Mouse (Mus musculus): ENCODE results near the gene Itgb5.

Gene Itgb5

DNA sequence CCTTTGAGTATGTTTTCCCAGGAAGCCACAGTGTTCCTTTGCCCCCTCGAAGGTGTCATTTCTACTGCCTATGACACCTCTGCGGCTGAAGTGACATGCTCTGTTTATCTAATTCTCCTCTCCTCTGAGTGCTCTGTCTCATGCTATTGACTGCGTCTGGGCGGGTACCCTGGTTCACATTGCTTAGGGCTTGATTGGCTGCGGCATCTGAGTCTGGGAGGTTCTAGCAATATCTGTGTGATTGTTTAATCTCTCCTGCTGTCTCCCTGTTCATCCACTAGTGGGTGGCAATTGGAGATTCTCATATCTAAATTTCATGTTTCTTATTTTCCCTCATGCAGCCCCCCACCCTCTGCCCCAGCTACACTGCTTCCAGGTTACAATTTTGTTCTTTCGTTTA lies 49.6 kb downstream of the Itgb5 start:
- no peak for DNase-seq

- no peak for DNase-seq
These were observed 50.1 kb downstream of the Itgb5 start for GRCm38 (mm10) chr16:33879556-33879955.

DNA sequence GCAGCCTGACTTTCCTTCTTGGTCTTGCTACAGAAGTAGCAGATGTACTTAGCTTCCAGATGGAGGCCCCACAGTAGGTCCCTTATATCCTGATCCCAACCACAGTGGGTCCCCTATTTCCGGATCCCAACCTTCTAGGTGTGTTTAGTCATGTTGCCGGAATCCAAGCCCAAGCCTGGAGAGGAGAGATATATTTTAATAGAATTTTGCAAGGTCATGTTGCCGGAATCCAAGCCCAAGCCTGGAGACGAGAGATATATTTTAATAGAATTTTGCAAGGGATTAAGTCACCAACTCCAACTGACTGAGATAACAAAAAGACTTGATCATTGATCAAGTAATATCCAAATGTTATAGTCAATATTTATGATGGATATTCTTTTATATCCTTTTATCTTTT lies 51.3 kb downstream of the Itgb5 start:
- no peak for DNase-seq

DNA sequence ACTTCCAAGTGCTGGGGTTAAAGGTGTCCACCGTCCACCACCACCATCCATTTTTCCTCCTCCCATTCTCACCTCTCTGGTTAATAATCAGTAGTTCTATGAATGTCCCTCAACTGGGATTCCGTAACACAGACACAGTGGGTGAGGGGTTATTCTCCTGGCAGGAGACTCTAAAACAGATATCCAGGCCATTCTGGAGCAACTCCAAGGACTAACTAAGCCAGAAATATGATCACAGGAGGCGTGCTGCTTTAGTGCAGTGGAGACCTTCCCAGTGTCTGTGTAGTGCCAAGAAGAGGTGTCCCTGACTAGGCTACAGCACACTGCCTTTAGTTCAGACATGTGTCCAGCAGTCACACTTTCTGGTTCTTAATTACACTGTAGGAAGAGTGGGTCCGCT lies 53.1 kb downstream of the Itgb5 start:
- DNase-seq, result peak; percentile 38

DNA sequence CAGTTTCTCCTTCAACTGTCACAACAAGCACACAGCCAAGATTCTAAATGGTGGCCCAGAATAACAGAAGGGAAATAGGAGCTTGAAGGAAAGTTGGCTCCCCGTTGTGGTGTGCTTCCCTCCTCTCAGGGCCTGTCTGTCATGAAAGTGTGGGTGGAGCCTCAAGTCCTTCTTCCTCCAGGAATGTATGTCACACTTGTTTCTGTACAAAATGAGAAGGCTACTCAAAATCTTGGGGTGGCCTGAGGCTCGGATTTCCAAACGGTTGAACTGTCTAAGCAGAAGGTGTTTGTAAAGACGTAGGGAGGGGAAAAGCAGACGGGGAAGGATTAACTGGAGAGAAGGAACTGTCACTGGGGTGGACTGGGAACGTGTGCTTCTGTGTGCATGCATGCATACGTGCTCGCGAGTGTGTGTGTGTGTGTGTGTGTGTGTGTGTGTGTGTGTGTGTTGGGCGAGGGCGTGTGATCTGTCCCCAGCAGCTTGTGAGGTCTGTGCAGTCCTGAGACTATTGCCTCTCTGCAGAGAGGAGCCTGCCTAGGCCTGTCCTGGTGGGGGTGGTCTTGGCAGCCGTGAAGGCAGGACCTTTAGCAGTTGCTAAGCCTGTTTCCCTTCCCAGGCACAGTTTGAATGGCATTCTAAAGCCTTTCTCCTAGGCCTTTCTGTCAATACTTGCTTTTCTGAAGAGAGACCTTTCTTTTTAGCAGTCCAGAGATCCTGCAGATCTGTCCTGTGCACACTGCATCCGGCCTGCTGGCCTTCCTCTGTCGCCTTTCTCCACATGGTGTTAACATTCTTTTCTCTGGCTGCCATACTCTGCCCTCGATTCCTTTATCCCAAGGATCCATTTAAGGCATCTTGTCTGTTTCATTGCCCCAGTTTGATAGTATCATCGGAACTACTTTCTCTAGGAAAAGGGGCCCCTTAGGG lies 53.8 kb downstream of the Itgb5 start:
- DNase-seq, result no peak

- no peak for DNase-seq
These were observed 54.7 kb downstream of the Itgb5 start for GRCm38 (mm10) chr16:33884201-33884600.

GRCm38 (mm10) chr16:33885021-33885471 lies 55.6 kb downstream of the Itgb5 start:
- DNase-seq, result peak; percentile 48

- no peak for DNase-seq
These were observed 56.3 kb downstream of the Itgb5 start for GRCm38 (mm10) chr16:33885671-33886328.

DNA sequence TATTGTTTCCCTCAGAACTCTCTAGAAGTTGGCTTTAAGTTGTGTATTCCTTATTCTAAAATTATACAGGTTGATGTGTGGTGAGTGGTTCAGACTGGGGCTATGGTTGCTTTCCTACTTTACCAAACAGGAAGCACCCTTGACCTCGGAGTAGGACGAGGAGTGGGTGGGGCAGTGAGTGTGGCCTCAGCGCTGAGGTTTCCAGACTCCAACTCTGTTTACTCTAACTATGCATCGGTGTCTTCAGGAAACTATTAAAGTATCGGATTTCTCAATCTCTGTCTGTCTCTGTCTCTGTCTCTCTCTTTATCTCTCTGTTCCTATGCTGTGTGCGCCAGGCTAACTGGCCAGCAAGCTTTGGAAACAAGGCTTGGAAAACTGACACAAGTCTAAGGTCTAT lies 57.2 kb downstream of the Itgb5 start:
- DNase-seq, result peak; percentile 68

DNA sequence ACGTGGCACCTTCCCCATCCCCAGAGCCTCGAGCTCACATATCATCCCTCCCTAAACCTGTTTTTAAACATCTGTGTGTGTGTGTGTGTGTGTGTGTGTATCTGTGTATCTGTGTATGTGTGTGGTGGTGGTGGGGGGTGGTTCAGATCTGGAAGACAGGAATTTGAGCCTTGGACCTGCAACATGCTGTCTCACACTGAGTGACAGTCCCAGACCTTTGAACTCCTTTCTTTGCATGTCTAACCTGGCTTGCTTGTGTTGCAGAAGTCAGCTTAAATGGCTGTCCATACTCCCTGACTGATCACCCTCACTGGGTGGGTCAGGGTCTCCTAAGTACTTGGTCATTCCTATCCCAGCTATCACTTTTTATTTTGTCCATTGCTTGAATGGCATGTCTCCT lies 58.5 kb downstream of the Itgb5 start:
- DNase-seq, result no peak

GRCm38 (mm10) chr16:33889000-33889607 lies 59.6 kb downstream of the Itgb5 start:
- no peak for DNase-seq

- DNase-seq, result no peak
These were observed 61.6 kb downstream of the Itgb5 start for GRCm38 (mm10) chr16:33891099-33891498.

DNA sequence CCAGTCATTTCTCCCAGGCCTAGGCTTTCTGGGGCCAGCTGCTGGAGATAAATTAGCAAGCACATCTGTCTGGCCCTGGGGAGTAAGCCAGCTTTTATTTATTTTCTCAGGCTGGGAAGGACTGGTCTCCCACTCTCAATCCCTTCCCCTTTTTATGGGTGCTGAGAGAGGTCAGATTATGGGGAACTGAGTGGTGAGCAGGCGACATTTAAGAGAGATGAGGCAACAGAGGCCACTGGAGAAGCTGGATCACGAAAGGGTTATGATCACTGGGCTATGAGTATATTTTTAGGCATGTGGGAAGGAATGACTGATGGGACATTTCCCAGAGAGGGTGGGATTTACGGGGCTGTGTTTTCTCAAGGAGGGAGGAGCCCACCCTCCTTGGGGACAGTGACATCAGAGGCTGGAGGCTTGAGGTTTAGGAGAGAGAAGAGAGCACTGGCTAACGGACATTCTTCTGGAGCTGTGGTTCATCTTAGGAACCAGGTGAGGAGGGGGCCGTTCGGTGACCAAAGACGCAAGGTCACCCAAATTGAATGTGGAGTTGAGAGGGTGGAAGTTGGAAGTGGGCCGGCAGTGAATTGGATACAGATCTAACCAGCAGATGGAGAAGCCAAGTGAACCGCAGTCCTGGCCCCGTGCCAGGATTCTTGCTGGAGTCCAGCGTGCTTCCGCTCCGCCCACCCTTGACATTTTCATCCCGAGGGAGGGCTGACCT lies 62.3 kb downstream of the Itgb5 start:
- peak; percentile 94 for DNase-seq

- DNase-seq, result peak; percentile 72
These were observed 63.1 kb downstream of the Itgb5 start for GRCm38 (mm10) chr16:33892539-33892938.

DNA sequence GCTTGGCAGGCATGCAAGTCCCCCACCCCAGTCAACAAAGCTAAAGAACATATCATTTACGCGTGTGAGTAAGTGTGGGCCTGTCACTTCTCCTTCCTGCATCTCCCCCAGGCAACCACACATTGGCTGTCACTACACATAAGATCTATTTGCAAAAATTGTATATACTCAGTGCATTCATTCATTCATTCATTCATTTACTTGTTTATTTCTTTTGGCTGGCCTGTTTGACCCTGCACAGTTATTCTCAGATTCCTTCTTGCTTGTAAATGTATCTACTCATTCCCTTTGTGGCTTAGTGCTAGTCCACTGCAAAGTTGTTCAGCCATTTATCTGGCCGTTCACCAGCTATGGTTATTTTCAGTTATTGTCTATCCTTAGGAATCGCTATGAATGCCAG lies 64.3 kb downstream of the Itgb5 start:
- no peak for DNase-seq

DNA sequence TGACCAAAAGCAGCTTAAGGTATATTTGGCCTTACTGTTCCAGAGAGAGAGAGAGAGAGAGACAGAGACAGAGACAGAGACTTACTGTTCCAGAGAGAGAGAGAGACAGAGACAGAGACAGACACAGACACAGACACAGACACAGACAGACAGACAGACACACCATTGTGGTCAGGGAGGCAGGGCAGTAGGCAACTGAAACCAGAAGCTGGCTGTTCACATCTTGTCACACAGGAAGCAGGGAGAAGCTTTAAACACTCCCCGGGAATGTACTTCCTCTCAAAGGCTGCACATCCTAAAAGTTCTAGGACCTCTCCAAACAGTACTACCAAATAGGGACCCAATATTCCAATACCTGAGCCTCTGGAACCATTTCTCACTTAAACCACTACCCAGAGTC lies 65.0 kb downstream of the Itgb5 start:
- DNase-seq, result peak; percentile 38

DNA sequence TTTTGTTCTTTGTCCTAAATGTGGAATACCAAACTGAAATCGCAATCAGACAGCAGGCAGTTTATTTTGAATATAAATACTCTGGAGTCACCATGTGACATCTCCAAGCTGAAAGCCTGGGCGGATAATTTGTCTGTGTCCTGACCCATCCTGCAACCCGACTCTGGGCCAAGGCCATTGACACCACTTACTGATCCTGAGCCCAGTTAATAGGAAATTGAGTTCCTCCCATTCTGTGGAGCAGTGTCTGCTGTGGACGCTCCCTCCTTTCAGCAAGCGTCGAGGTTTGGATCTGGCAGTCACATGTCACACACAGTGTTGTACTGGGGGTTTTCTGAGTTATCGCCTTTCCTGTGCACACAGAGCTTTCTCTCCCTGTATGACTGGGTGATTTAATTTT lies 66.2 kb downstream of the Itgb5 start:
- DNase-seq, result peak; percentile 60

GRCm38 (mm10) chr16:33896801-33897200 lies 67.3 kb downstream of the Itgb5 start:
- DNase-seq, result no peak

- no peak for DNase-seq
These were observed 74.4 kb downstream of the Itgb5 start for GRCm38 (mm10) chr16:33903664-33904441.

DNA sequence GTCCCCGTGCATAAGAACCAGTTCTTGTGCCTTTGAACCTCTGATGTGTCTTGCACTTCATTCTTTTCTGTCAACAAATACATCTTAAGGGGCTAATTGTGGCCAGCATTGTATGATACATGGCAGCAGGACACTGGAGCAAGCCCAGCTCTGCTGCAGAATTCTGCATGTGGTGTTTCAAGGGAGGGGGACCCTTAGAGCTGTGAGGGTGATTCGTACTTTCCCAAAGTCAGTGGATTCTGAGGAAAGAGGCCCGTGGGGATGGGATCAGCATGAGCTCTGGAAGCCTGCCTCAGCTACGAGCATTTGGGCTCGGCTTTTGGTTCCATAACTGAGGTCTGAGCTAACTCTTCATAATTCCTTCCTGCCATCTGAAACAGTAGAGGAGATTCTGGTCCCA lies 75.1 kb downstream of the Itgb5 start:
- DNase-seq, result no peak

DNA sequence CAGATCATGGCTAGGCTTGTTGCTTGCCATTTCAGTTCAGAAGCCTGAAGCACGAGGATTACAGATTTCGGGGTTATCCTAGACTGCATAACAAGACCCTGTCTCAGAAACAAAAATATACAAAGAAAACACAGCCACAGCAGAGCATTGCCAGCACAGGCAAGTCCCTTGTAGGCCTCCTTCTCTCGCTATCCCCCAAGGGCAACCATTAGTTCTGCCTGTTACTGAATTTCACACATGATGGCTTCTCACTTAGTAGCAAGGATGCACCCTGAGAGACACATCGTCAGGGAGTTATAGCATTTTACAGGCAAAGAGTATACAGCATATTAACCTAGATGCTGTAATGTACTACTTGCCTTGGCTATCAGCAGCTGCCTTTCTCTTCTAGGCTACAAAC lies 78.8 kb downstream of the Itgb5 start:
- no peak for DNase-seq

DNA sequence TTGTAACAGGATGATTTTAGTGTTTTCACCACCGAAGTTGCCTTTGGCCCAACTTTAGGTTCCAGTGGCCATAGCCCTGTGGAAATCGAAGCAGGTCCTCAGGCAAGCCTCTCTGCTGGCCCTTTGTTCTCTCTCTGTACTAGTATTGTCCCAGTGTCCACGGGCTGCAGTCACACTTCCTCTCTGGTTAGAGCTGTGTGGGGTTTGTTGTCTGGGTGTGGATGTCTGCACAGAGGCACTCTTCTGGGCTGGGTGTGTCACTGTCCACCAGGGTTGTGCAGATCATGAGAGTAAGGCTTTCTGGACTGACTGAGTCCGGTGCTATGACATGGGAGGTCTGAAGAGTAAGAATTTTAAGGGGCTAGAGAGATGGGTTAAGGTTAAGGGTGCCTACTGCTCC lies 85.5 kb downstream of the Itgb5 start:
- DNase-seq, result peak; percentile 28
